Mouse (Mus musculus) bone marrow macrophage, adult 2 months (primary cell): ENCODE results near the gene Wscd2.

Experiments used
- CTCF ChIP-seq: IDR thresholded peaks from 2 replicates; pipeline ENCODE4 v1.5.1; 2012; ENCODE audit warnings: low read depth, mild to moderate bottlenecking, low read length, moderate library complexity
- POLR2A ChIP-seq: IDR thresholded peaks from 2 replicates; pipeline ENCODE4 v1.6.1; 2012; ENCODE audit warnings: mild to moderate bottlenecking, low read depth, low read length, borderline replicate concordance

GRCm38 (mm10) chr5:113606121-113606520 is 116.0 kb downstream of the Wscd2 start:
- TF ChIP-seq CTCF (no peak), POLR2A (no peak)
